Mouse (Mus musculus) megakaryocyte-erythroid progenitor cell, adult 5-6 weeks (primary cell): ENCODE data around the gene Prtn3. TPM values are rescaled to one million over a fixed set of nuclear protein-coding genes. Genes with fewer than 3 reads are reported as not detected.

Source experiments
- ATAC-seq: replicated peaks from 2 replicates; pipeline ENCODE4 v1.8.0; 2016; ENCODE audit warnings: mild to moderate bottlenecking, inconsistent platforms; ENCODE audit not compliant: severe bottlenecking, poor library complexity, low FRiP score, low TSS enrichment
- total RNA-seq, 2 experiments: library from RNA; stranded (forward) in 1 of 2; stranded (reverse) in 1 of 2; fragments of 200-1000, 215-1000 nt in 1 of 2; fragments of >200 nt in 1 of 2; fragmentation: Nextera tagmentation in 1 of 2; gene quantifications; 2 replicates each; pipeline ENCODE4 v1.2.3; 2014 to 2017

Gene Prtn3
- total RNA-seq, 2 experiments from 2014 or later: 0.56 to 2.5 TPM

DNA sequence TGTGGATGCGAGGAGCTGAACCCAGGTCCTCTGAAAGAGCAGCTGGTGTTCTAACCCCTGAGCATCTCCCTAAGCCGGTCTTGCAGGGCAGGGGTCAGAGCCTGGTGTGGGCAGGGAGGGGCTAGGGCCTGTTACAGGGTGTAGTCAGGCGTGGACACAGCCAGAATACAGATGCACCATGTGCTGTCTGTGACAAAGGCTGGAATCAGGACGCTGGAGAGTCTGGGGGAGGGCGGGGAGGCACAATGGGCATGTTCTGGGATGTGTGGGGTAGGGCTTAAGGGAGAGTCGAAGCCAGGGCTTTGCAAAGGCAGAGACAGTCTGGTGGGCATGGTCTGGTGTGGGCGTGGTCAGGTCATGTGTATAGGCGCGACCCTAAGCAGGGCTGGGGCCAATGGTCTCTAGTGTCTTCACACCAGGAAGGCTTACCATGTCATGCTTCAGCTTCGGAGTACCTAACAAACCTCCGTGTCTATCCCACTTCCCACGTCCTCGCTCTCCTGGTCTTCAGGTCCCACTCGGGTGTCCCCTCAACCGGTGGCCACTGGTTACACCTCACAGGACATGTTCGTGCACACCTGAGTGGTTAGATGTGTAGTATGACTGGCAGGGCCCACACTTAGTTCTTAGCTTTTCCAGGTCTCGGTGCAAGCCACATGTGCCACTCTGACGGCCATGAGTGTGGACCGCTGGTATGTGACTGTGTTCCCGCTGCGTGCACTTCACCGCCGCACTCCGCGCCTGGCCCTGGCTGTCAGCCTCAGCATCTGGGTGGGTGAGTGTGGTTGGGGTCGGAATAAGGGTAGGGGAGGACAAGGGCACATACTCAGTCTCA lies 46.0 kb downstream of the Prtn3 start:
- no peak for ATAC-seq

DNA sequence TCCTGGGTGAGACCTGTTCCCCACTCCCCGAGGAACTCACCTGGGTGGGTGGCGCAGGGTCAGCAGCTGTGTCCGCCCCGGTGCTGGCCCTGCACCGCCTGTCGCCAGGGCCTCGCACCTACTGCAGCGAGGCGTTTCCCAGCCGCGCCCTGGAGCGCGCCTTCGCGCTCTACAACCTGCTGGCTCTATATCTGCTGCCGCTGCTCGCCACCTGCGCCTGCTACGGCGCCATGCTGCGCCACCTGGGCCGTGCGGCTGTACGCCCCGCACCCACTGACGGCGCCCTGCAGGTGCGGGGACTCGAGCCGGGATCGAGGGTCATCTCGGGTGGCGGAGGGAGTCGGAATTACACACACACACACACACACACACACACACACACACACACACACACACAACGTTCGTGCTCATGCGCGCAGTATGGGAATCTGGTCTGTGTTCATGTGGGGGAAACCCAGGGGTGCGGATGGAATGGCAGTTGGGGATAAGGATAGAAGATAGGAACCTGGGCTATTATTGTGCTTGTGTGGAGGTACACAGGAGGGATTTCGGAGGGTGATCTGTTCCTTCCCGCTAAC lies 46.8 kb downstream of the Prtn3 start, which contains the start of gene R3hdm4:
R3hdm4 (minus strand) TSS at position 251 of the 578 bp plus-strand sequence.
- ATAC-seq: no peak

DNA sequence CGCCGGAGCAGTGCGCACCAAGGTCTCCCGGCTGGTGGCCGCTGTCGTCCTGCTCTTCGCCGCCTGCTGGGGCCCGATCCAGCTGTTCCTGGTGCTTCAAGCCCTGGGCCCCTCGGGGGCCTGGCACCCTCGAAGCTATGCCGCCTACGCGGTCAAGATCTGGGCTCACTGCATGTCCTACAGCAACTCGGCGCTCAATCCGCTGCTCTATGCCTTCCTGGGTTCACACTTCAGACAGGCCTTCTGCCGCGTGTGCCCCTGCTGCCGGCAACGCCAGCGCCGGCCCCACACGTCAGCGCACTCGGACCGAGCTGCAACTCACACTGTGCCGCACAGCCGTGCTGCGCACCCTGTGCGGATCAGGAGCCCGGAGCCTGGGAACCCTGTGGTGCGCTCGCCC lies 47.3 kb downstream of the Prtn3 start:
- ATAC-seq: no peak

DNA sequence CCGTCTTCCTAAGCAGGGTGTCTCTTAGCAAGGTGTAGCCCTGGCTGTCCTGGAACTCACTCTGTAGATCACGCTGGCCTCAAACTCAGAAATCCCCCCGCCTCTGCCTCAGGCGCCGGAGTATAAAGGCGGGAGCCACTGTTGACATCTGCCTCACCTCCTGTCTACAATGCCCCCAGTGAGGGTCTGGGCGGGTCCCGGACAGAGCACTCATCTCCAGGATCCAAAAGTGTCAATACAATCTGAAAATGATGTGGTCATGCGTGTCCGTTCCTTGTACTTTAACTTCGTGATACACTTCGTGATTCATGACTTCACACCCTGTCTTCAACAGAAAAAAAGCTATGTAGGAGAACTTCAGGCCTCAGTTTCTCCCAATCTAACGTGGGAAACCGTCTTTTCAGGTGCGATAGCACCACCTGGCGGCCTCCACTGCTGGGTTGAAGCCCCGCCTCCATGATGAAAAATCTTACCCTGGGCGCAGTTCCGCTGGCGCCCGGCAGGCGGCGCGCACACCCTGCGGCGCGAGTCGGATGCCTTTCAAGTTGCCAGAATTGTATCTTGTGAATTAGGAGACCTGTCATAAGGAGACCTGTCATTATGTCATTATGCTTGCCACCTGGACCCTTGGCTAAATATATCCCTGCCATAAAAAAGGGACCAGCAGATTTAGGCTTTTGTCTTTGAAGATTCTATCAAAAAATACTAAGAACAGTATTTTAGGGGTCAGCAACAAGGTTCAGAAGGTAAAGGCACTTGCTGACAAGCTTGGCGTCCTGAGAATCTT lies 50.9 kb downstream of the Prtn3 start:
- peak; percentile 39; the same call in 1 of the 2 replicates for ATAC-seq

DNA sequence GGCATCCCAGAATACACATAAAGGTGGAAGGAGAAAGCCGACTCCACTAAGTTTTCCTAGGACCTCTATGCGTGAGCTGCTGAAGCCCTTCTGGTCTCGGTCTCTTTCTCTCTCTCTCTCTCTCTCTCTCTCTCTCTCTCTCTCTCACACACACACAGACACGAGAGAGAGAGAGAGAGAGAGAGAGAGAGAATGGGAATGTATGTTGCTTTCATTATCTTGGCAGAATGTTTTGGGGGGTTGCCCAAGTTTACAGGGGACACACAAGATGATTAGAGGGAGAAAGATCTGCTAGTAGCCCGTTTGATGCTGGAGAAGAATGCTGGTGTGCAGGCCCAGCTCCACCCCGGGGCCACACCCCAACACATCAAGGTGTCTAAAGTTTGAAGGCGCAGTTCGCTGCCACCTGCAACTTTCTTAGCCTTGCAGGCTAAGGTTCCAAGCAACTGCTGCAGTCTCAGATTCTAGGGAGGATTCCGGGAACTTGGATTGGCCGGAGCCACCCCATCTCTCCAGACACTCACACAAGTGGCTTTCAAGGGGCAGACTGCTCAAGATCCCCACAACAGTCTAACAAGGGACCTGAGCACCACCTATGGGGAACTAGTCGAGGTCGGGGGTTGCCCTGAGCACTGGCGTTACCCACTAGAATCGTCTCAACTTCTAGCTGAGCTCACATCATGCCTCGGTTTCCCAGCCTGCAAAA lies 51.7 kb downstream of the Prtn3 start:
- peak; percentile 3; the same call in 1 of the 2 replicates for ATAC-seq

DNA sequence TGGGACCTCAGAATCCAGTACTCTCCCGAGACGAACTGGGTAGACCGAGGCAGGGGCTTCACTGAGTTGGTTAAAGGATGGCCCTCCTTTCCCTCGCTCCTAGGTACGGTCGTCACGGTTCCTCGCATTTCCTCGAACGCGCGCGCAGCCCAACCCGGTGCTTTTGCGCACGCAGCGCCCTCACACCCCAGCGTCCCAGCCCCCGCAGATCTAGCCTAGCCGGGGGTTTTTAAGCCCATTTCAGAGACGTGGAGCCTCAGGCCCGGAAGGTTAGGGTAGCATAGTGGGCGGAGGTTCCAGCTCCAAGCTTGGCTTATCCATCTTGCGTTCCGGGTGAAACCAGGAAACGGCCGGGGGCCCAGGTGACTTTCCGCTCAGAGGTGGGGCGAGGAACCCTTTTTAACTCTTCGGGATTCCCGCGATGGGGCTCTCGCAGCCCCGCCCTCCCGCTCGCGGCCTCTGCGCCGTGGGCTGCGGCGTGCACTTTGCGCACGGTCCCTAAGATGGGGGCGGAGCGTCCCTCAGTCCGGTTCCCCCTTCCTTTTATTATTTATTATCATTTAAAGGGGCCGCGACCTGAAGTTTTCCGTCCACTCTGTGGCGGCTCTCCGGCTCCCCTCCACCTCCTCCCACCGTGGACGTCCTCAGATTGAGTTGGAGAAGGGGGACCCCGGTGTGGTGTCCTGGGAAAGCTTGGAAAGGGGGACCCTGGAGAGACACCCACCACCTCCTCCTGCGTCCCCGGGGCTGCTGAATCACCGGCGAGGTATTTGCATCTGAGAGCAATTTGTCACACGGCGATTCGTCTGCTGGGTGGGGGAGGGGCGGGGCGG lies 52.4 kb downstream of the Prtn3 start, which contains the start of gene Arid3a:
Arid3a (plus strand) TSS at position 553 of the 833 bp plus-strand sequence.
- ATAC-seq: peak; percentile 70

DNA sequence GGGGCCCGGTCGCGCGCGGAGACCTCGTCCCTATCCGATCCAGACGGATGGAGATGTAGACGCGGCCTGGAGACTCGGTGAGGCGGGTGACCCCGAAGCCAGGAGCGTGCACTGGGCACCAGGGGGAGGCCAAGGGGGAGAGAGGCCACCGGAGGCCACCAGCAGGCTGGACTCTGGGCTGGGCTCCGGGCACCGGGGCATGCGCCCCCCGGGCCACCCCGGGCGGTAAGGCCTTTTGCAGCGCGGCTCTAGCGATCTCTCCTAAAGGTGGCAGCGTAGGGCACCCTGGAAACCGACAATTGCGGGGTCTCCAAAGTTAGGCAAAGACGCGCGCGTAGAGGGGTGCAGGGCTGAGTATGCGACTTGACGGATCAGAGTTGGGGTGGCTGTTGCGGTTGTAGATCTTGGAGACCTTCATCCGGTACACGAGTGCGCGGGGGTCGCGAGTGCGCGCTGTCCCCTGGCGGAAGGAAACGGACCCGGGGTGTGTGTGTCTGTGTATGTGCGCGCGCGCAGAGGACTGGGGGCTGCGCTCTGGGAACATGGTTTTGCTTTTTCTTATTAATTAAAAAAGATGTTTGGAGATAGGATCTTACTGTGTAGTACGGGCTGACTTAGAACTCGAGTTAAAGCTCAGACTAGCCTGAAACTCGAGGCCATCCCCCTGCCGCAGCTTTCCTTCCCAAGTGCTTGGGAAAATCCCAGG lies 53.2 kb downstream of the Prtn3 start:
- 0 out of 2 replicates have a peak, but pooled peaks have one; percentile 1 for ATAC-seq

DNA sequence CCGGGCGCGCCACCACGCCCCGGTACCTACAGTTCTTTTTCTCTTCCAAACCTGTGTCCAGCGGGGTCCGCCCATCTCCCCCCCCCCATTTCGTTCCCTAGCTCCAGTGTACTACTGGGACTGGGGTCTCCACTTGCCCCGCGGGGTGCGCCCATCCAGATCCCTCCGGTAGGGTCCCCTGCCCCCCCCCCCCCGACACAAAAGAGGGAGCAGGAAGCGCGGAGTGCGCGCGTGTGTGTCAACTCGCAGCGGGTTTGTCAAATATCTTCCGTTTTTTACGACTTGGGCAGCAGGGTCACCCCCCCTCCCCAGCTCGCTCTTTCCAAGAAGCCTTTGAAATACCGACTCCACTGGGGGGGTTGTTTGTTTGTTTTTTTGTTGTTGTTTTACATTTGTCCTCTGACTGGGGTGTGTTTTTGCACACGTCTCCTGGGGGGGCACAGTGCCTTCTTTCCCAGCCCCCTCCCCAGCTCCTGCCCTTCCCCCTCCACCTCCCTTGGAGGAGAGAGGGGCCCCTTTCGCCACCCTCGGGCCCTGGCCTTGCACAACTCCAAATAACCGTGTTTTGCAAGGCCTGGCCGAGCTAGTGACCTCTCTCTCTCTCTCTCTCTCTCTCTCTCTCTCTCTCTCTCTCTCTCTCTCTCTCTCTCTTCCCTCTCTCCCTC lies 53.9 kb downstream of the Prtn3 start:
- no peak for ATAC-seq

DNA sequence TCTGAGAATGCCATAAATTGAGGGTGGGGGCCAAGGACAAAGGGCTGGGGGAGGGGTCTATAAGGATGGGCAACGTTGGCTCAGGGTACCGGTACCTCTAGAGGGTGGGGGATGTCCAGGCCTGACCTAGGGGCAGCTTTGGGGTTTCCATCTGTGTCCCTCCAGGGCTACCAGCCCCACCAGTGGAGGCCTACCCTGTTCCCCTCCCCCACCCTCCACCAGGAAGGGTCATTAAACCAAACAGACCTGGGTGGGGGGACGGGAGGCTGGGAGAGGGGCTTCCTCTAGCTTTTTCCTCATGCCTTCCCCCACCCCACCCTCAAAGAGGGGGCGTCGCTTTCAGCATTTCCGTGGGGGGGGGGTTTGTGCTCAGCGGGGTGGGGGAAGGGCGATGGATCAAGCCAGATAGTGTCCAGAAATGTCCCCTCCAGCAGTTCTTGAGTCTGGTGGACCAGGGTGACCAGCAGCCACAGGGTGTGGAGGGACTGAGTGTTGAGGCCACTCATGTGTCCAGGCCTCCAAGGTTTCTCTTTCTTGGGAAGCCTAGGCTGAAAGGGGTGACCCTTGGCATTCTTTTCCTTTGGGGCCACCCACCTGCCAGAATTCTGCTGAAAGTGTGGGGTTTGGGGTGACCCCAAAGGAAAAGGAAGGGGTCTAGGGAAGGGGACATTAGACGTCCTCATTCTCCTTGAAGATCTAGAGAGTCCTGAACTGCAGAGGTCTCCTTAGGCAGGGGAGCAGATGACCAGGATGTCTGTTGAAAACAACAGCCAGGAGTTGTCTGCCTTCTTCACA lies 54.8 kb downstream of the Prtn3 start:
- ATAC-seq: no peak

DNA sequence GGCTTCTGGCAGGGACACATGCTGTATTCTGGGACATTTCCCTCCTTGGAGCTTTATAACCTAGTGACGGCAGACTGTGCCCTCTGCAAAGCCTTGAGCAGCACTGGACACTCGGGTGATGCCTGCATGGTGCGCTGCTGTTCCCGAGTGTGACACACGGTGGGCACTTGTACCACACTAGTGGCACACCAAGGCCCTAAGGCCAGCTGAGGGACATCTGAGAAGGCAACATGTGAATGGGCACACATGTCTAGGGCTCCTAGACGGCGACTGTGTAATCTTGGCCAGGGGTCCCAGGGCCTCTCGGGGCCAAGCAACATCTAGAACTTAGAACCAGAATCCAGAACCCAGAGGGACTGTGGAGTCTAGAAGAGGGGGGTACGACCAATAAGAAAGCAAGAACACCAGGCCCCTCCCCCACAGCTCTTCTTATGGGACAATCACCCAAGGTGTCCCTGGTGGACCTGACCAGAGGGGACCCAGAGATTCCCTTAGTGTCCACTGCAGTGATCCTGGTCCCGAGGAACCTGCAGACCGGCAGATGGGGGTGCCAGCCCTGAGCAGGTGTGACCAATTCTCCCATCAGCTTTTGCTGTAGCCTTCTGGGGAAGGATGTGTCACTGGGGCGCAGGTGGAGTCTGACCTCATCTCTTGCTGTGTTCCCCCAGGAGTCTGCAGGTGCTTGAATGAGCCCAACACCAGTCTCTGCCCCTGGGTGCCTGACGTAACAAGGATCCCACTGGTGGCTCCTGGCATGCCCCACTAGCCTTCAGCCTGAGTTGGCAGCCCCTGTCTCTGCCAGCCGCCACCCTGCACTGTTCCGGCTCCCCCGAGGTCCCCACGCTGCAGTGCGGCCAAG lies 55.9 kb downstream of the Prtn3 start:
- ATAC-seq: no peak

DNA sequence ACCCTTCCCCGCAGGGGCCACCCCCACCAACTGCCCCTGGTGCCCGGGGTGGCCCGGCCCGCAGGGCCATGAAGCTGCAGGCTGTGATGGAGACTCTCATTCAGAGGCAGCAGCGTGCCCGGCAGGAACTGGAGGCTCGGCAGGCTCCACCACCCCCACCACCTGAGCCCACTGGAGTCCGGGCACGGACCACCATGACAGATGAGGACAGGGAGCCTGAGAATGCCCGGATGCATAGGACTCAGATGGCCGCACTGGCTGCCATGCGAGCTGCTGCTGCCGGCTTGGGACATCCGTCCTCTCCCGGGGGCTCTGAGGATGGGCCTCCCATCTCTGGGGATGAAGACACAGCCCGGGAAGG lies 56.5 kb downstream of the Prtn3 start:
- ATAC-seq: no peak

DNA sequence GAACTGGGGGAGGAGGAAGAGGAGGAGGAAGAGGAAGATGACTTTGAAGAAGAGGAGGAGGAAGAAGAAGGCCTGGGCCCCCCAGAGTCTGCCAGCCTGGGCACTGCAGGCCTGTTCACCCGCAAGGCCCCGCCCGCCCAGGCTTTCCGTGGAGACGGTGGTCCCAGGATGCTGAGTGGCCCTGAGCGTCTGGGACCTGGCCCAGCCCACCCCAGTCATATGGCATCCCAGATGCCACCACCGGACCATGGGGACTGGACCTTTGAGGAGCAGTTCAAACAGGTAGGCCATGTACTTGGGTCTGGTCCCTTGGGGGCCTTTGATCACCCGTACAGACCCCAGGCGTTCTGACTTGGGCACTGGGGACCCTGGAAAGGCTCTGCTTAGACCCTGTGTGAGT lies 57.5 kb downstream of the Prtn3 start:
- no peak for ATAC-seq

DNA sequence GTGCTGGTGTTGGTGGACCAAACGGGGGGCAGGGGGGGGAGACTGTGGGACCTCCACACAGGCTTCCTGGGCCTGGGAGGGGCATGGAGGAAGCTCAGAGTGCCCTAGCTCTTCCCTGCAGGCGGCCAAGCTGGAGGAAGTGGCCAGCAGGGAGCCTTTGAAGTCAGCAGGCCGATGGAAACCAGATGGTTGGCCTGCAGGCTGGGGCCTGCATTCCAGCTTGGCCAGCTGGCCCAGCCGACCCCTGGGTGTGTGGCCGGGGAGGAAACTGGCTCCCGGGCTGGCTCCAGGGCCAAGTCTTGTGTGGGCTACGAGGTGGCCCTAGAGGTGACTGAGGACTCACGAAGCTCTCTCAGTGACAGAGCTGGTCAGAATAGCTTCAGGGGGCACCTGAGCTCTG lies 58.5 kb downstream of the Prtn3 start:
- ATAC-seq: no peak
